Mouse (Mus musculus) G1E (cell line): ENCODE results near the gene Kank2.

Experiments used
- CTCF ChIP-seq: IDR thresholded peaks from 2 replicates; pipeline ENCODE4 v1.5.1; 2012; ENCODE audit warnings: low read depth, low read length, inconsistent platforms, mixed read lengths
- GATA1 ChIP-seq: IDR thresholded peaks from 2 replicates; pipeline ENCODE4 v1.6.1; 2012; ENCODE audit warnings: borderline replicate concordance, low read length, inconsistent platforms, mixed read lengths

GRCm38 (mm10) chr9:21724147-21724536 is 74.4 kb downstream of the Kank2 start:
- TF ChIP-seq CTCF (no peak), GATA1 (no peak)
